Mouse (Mus musculus): ENCODE measurements around the gene Pagr1b. TPM values are rescaled to one million over a fixed set of nuclear protein-coding genes. Genes with fewer than 3 reads are reported as not detected.

Pagr1b gene
- total RNA-seq (2021), result not detected

- intact Hi-C loops (cut with DNase I), result loop anchor here (2.0 kb wide), 1 partner anchor 41 kb away; the partner anchor contains the start of gene Cdipt
Measured at GRCm38 (mm10) chr7:127016481-127016485, at the start of gene Pagr1b. Gene Pagr1b (minus strand): TSS chr7:127016484.

DNA sequence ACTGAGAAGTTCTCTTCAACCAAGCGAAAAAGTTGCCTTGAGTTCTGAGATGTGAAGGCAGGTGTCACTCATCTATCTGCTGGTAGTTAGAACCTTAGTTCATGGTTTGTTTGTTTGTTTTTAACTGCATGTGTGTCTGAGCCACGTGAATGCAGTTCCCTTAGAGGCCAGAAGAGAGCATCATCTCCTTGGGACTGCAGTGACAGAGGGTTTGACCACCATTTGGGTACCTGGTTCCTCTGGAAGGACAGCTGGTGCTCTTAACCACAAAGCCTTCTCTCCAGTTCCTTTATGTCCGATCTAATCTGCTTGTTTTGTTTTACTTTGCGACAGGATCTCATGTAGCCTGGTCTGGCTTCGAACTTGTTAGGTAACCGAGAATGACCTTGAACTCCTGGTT lies 49.3 kb upstream of the Pagr1b start:
- intact Hi-C loops (cut with DNase I), result no loop called here
- no peak for DNase-seq

More at GRCm38 (mm10) chr7:127016481-127016485, at the start of gene Pagr1b:
- no peak for DNase-seq

DNA sequence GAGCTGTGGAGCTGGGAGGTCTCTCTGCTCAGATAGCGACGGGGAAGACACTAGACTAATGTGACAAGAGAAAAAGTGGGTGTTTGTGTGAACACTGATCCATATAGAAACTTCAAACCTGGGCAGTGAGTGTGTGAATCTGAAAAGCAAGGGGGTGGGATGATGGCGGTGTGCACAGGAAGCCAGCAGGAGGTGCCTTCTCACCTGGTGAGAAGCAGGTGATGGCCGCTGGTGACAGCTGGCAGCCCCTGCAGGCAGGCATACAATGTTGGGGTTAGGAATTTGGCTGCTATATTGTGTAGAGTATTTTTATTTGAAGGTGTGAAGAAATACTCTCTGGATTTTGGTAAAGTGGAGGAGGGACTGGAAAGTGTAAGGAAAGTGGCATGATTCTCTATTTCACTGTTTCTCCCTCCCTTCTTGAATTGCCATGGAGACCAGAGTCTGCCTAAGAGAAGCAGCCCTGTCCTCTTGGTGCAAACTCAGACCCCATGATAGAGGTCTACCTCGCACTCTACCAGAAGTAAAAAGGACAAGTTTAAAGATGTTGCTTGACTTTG lies 38.8 kb upstream of the Pagr1b start:
- no peak for DNase-seq
- intact Hi-C loops (cut with DNase I), result loop anchor here (5.0 kb wide), 1 partner anchor 143 kb away; no protein-coding TSS in a partner anchor

DNA sequence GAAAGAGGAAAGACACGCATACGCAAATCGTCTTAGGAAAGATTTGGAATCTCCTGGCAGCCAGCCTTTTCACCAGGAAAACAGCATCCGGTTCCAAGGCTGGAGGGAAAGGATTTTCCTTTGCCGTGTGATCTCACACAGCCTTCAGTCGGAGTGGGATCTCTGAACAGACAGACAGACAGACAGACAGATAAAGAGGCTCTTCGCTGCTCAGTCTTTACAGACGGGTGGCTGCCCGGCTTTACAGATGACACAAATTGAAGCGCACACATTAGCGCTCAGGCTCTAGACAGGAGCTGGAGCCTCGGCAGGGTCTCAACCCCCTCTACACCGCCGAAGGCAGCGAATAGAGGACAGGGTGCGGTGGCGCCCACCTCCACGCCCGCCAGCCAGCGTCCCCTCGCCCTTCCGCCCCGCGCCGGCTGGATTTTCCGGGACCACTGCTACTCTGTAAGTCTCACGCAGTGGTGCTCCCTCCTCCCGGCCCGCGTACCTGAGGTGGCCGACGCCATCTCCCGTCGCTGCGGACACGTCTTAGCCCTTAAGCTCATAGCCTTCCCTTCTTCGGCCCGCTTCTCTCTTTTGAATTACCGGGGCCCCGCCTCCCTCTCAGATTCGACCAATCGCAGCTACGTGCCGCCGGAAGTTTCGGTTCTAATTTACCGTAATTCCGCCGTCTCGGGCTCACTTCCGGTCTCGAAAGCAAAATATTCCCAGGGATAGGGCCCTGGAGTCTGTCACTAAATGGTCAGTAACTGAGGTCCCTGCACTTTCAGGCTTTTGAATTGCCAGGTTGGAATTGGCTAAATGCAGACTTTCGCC lies 25.8 kb upstream of the Pagr1b start, which contains the start of gene Kif22:
Gene Kif22, minus strand, starts transcription at position 621 of the 822 bp plus-strand sequence.
- intact Hi-C loops (cut with DNase I), result no loop called here
- DNase-seq, result peak; percentile 94 to 96

DNA sequence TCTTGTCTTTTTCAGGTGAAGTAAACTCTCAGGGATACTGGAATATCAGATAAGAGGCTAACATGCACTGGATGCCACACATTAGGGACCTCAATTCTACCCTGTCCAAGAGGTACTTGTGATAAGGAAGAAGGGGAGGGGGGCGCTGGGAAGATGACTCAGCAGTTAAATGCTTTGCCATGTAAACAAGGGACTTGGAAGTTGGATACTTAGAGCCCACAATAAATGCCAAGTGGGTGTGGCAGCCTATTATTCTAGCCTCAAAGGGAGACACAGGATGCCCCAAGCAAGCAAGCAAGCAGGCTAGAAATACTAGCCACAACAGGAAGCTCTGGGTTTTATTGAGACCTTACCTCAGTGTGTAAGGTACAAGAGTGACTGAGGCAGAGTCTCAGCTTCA lies 15.0 kb upstream of the Pagr1b start:
- no peak for DNase-seq
- intact Hi-C loops (cut with DNase I), result no loop called here

- no peak for DNase-seq
- intact Hi-C loops (cut with DNase I), result no loop called here
Measured at GRCm38 (mm10) chr7:127030172-127030571, 13.9 kb upstream of the Pagr1b start.

- DNase-seq, result no peak
- intact Hi-C loops (cut with DNase I), result loop anchor here (5.0 kb wide), 2 partner anchors 74 to 206 kb away; no protein-coding TSS in a partner anchor
Measured at GRCm38 (mm10) chr7:127027885-127028284, 11.6 kb upstream of the Pagr1b start.

GRCm38 (mm10) chr7:127026984-127027726 lies 10.9 kb upstream of the Pagr1b start, which contains the start of gene Maz:
Gene Maz (minus strand): TSS chr7:127027037.
- intact Hi-C loops (cut with DNase I), result loop anchor here (5.0 kb wide), 2 partner anchors 75 to 205 kb away; no protein-coding TSS in a partner anchor
- peak; percentile 100 for DNase-seq

- intact Hi-C loops (cut with DNase I), result loop anchor here (5.0 kb wide), 2 partner anchors 76 to 204 kb away; no protein-coding TSS in a partner anchor
- no peak for DNase-seq
Measured at GRCm38 (mm10) chr7:127026616-127026983, 10.3 kb upstream of the Pagr1b start.

GRCm38 (mm10) chr7:127026161-127026600 lies 9.9 kb upstream of the Pagr1b start:
- intact Hi-C loops (cut with DNase I), result loop anchor here (5.0 kb wide), 2 partner anchors 76 to 204 kb away; no protein-coding TSS in a partner anchor
- DNase-seq, result peak; percentile 77 to 82

DNA sequence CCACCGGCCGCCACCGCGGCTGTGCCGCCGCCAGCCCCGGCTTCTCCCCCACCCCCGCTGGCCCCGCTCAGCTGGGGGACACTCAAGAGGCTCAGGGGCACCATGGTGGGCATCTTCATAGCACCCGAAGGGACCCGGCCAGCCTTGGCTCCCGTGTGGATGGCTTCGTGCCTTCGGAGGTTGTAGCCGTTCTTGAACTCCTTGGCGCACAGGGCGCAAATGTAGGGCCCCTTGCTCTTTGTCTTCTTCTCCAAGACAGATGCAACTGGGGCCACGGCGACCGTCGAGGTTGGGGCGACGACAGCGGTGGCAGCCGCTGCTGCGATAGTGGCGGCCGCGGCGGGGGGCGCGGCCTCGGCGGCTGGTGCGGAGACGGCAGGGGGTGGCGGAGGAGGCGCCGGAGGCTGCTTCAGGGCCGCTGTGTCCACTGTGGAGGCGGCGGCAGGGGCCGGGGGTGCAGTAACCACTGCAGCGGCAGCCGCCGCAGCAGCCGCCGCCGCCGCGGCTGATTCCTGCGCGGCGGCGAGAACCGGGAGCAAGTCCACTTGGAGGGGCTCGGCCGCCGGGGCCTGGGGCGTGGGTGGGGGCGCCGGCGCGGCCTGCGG lies 9.4 kb upstream of the Pagr1b start:
- intact Hi-C loops (cut with DNase I), result loop anchor here (5.0 kb wide), 2 partner anchors 77 to 203 kb away; no protein-coding TSS in a partner anchor
- DNase-seq, result peak; percentile 57 to 59

DNA sequence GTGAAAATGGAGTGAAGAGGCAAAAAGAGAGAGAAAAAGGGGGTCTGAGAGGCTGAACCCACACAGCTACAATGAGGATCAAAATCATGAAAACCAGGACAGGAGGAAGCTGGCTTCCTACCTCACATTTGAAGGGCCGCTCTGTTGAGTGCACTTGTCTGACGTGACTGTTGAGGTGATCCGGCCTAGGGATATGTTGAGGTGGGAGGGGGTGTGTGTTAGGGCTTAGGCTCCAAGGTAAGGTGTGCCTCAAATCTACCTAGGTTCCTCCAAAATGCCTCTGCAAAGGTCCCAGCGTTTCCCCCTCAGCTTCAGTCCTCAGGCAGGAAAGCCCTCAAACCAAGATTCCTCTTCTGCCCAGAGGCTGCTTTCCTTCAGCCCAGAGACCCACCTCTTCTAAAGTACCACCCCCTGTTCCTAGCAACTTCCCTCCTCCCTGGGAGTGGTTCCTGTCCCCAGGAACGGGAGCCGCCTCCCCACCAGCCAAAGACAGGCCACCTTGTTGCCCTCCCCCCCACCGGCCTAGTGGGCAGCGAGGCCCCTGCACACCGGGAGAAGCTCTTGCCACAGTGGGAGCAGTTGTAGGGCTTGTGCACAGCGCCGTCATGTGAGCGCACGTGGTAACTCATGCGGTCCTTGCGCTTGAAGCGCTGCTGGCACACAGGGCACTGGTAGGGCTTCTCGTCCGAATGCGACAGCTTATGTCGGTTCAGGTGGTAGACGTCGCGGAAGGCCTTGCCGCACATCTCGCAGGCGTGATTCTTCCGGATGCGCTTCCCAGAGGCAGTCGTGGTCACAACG lies 8.7 kb upstream of the Pagr1b start:
- DNase-seq, result peak; percentile 87 to 89
- intact Hi-C loops (cut with DNase I), result loop anchor here (5.0 kb wide), 2 partner anchors 77 to 203 kb away; no protein-coding TSS in a partner anchor

DNA sequence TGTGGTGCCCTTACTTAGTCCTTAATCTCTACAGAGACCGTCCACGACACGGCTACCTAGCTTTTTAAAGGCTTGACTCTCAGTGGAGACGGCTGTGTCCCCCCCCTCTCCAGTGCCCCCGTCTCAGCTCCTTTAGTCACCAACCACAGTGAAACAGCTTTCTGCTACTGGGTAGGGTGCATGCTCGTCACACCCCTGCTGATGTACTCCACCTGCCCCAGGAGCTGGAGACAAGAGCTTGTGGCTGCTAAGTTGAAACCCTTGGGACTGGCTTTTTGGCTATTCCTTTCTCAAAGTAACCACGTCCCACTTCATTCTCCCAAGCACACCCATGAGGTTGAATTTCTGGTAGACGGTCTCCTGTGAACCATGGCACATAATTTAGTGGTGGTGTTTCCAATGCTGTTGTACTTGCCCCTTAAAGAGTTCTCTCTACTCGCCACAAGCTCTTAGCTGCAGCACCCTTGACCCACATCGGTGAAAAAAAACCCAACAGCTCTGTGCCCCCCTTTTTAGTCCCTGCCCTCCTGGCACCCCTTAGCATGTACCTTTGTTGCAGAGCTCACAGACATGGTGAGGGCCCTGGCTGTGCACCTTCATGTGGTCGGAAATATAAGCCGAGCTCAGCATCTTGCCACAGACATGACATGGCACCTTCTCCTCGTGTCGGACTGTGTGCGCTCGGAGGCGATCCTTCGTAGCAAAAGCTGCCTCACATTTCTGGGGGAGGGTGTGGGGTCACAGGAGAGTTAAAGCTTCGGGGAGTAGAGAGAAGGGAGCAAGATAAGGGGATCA lies 7.8 kb upstream of the Pagr1b start:
- intact Hi-C loops (cut with DNase I), result no loop called here
- DNase-seq, result peak in 1 of 2 experiments; percentile 19

GRCm38 (mm10) chr7:127023272-127023691 lies 7.0 kb upstream of the Pagr1b start:
- peak in 1 of 2 experiments; percentile 24 for DNase-seq
- intact Hi-C loops (cut with DNase I), result no loop called here

- DNase-seq, result no peak
- intact Hi-C loops (cut with DNase I), result no loop called here
Measured at GRCm38 (mm10) chr7:127022528-127023271, 6.4 kb upstream of the Pagr1b start.

- DNase-seq, result no peak
- intact Hi-C loops (cut with DNase I), result no loop called here
Measured at GRCm38 (mm10) chr7:127021563-127022527, 5.6 kb upstream of the Pagr1b start.

GRCm38 (mm10) chr7:127020901-127021562 lies 4.7 kb upstream of the Pagr1b start, which contains the start of the genes Gm42742 and Prrt2:
Gene Gm42742 (minus strand): TSS chr7:127021097.
Gene Prrt2 (minus strand): TSS chr7:127021211.
- intact Hi-C loops (cut with DNase I), result no loop called here
- peak; percentile 55 to 61 for DNase-seq
